16 mouse cellular contexts compared by ENCODE assay signal in the genomic region with DNA sequence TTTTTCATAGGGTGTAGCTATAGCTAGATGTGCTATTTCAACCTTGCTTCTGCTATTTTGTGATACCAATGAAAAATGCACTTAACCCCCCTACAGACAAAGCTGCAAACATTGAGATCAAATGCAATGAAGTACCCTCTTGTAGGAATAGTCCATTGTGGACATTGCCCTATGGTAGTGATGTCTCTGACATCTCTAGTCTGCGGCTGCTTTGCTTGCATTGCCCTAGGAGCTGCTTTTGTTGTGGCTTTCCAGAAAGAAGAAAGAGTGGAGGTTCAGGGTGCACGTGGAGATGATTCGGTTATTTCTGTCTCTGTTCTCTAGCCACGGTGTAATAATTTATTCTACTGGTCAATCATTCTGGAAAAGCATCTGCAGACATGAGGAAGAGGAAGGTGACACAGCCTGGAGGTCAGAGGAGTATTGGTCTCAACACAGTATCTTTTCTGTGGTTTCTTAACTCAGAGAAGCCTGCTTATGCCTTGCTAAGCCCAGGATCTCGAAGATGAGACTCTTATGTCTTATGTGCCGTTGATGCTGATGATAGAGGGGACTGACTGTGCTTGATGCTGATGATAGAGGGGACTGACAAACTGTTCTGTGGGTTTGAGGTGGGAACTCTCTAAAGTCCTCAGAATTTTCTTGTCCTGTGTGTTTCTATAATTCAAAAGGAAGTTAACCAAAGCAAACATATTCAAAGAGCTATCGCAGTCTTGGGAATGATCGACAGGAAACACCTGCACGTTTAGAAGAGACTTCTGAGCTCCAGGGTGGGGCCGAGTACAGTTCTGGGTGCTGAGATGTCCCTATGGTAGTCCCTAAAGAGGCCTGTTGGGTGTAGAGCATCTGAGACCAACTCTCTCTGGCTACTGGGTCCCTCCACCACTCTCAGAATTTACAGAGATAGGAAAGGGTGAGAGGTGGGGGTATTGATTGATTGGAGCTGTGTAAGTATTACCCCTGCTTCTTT.
"Had no signal": no experiment of that assay in that cellular context is flagged by ENCODE, and none has a peak within 500 bp of the region (broad histone marks: within the 10 kb centered on the region; RNA-seq: fewer than 3 reads in every experiment).

No protein-coding gene starts in this region.

- H3K9ac ChIP-seq: limb, embryonic 15.5 days; liver, embryonic 12.5 days; lung, embryonic 15.5 days; midbrain, embryonic 13.5 days; neural tube, embryonic 12.5 days; stomach, embryonic 15.5 days had no signal

- H3K4me1 ChIP-seq: liver, embryonic 12.5 days; lung, embryonic 15.5 days; stomach, embryonic 15.5 days had no signal

- H3K36me3 ChIP-seq: limb, embryonic 15.5 days; liver, embryonic 12.5 days; lung, embryonic 15.5 days; midbrain, embryonic 13.5 days; neural tube, embryonic 12.5 days; stomach, embryonic 15.5 days had no signal

- DNase-seq: kidney, adult 2 months; kidney, postnatal 25 days; layer of hippocampus, postnatal 36 days; lung, postnatal 14 days; retina, postnatal 1 day; right cerebral cortex, postnatal 4 days; spleen, adult 18-20 months had no signal

- H3K27me3 ChIP-seq: lung, embryonic 15.5 days; neural tube, embryonic 12.5 days; stomach, embryonic 15.5 days had no signal

- H3K4me3 ChIP-seq: limb, embryonic 15.5 days; liver, embryonic 12.5 days; lung, embryonic 15.5 days; midbrain, embryonic 13.5 days; myocyte; neural tube, embryonic 12.5 days; stomach, embryonic 15.5 days had no signal

- H3K4me2 ChIP-seq: limb, embryonic 15.5 days; liver, embryonic 12.5 days; lung, embryonic 15.5 days; midbrain, embryonic 13.5 days; neural tube, embryonic 12.5 days; stomach, embryonic 15.5 days had no signal

- H3K9me3 ChIP-seq: limb, embryonic 15.5 days; liver, embryonic 12.5 days; lung, embryonic 15.5 days; midbrain, embryonic 13.5 days; neural tube, embryonic 12.5 days; stomach, embryonic 15.5 days had no signal

- H3K27ac ChIP-seq: limb, embryonic 15.5 days; liver, embryonic 12.5 days; lung, embryonic 15.5 days; macrophage; midbrain, embryonic 13.5 days; neural tube, embryonic 12.5 days; stomach, embryonic 15.5 days had no signal

- ATAC-seq: intestine, embryonic 16.5 days; liver, embryonic 12.5 days; midbrain, embryonic 13.5 days had no signal
